Mouse (Mus musculus) liver, embryonic 14.5 days (tissue): ENCODE measurements around the gene Nr2f2.

Experiments
- CTCF ChIP-seq: IDR thresholded peaks from 2 replicates; pipeline ENCODE4 v1.5.1; 2016; ENCODE audit warnings: antibody characterized with exemption, low read depth, control low read depth
- EP300 ChIP-seq: IDR thresholded peaks from 2 replicates; pipeline ENCODE4 v1.6.1; 2016; ENCODE audit warnings: antibody characterized with exemption, low read depth

- TF ChIP-seq CTCF (no peak), EP300 (no peak)
Observed at GRCm38 (mm10) chr7:70408814-70409213, 42.3 kb upstream of the Nr2f2 start.
